Mouse (Mus musculus): ENCODE results near the gene Tns3. TPM values are rescaled to one million over a fixed set of nuclear protein-coding genes. Genes with fewer than 3 reads are reported as not detected.

Gene Tns3
- polyA plus RNA-seq, 1 experiment, result 23.4 TPM

DNA sequence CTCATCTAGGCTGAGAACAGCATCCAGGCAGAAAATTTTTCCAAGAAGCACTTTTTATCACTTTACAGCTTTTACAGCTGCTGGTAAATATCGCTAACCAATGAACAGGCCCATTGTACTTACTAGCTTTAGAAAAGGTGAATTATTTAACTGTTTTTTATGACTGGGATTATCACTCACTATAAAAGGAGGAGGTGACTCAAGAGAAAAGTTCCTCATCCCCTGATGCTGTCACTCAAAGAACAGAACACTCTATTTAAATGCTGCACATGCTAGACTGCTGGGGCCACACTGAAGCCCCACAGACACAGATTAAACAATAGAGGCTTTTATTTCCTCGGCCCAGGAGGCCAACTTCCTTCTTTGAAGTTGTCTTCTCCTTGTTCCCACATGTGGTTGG, 80.0 kb downstream of the Tns3 start:
- Histone ChIP-seq H3ac (ENCODE audit: control insufficient read depth, insufficient read length) (no peak overlapping the region), H3K4me2 (ENCODE audit: low read depth) (peak overlapping the region; percentile 19), H3K79me2 (ENCODE audit: control insufficient read depth, insufficient read depth) (peaks cover 15% of the 10 kb centered on the region), H3K27me3 (ENCODE audit: control insufficient read depth, insufficient read depth, insufficient read length) (no peaks in the 10 kb centered on the region), H3K4me3 (no peak overlapping the region), H3K36me3 (ENCODE audit: control insufficient read depth, insufficient read depth) (no peaks in the 10 kb centered on the region)
- TF ChIP-seq MYOG (IDR thresholded peaks at IDR 0.05; ENCODE audit: control insufficient read depth in 1 of 3, insufficient read depth in 1 of 3, insufficient read length in 2 of 3, low read depth in 2 of 3) (no peak), E2F4 (IDR thresholded peaks at IDR 0.05; ENCODE audit: insufficient read depth) (no peak), REST (IDR thresholded peaks at IDR 0.05; ENCODE audit: insufficient read depth, insufficient read length) (no peak), POLR2AphosphoS2 (IDR thresholded peaks at IDR 0.05; ENCODE audit: insufficient read length, low read depth) (no peak), TCF3 (IDR thresholded peaks at IDR 0.05; ENCODE audit: insufficient read length, low read depth) (no peak), MYOD1 (IDR thresholded peaks at IDR 0.05; ENCODE audit: control insufficient read depth in 1 of 3, insufficient read length in 2 of 3, low read depth in 2 of 3) (peak; percentile 15 to 55 (median 44)), USF1 (IDR thresholded peaks at IDR 0.05; ENCODE audit: low read depth) (no peak), MAX (IDR thresholded peaks at IDR 0.05; ENCODE audit: low read depth) (no peak)

DNA sequence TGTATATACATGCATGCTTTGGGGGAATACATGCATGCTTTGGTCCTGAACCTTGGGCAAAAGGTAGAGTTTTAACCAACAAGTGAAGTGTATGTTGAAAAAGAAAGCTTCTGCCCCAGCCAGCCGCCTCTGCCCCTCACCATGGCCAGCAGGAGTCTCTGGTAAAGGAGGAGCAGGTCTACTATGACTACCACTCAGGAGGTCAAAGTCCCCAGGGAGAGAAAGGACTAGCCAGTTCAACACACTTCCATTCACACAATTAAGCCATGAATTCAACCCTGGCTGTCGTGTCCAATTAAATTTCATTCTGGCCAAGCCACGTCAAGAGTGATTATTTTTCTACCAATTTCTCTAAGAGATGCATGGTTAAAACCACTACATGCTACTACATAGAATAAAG, 81.2 kb downstream of the Tns3 start:
- Histone ChIP-seq H3ac (ENCODE audit: control insufficient read depth, insufficient read length) (no peak overlapping the region), H3K27me3 (ENCODE audit: control insufficient read depth, insufficient read depth, insufficient read length) (no peaks in the 10 kb centered on the region), H3K4me3 (no peak overlapping the region), H3K4me2 (ENCODE audit: low read depth) (no peak overlapping the region), H3K36me3 (ENCODE audit: control insufficient read depth, insufficient read depth) (no peaks in the 10 kb centered on the region), H3K79me2 (ENCODE audit: control insufficient read depth, insufficient read depth) (peaks cover 15% of the 10 kb centered on the region)
- TF ChIP-seq MYOG (IDR thresholded peaks at IDR 0.05; ENCODE audit: control insufficient read depth in 1 of 3, insufficient read depth in 1 of 3, insufficient read length in 2 of 3, low read depth in 2 of 3) (no peak), TCF3 (IDR thresholded peaks at IDR 0.05; ENCODE audit: insufficient read length, low read depth) (no peak), REST (IDR thresholded peaks at IDR 0.05; ENCODE audit: insufficient read depth, insufficient read length) (no peak), MAX (IDR thresholded peaks at IDR 0.05; ENCODE audit: low read depth) (no peak), E2F4 (IDR thresholded peaks at IDR 0.05; ENCODE audit: insufficient read depth) (no peak), USF1 (IDR thresholded peaks at IDR 0.05; ENCODE audit: low read depth) (no peak)

DNA sequence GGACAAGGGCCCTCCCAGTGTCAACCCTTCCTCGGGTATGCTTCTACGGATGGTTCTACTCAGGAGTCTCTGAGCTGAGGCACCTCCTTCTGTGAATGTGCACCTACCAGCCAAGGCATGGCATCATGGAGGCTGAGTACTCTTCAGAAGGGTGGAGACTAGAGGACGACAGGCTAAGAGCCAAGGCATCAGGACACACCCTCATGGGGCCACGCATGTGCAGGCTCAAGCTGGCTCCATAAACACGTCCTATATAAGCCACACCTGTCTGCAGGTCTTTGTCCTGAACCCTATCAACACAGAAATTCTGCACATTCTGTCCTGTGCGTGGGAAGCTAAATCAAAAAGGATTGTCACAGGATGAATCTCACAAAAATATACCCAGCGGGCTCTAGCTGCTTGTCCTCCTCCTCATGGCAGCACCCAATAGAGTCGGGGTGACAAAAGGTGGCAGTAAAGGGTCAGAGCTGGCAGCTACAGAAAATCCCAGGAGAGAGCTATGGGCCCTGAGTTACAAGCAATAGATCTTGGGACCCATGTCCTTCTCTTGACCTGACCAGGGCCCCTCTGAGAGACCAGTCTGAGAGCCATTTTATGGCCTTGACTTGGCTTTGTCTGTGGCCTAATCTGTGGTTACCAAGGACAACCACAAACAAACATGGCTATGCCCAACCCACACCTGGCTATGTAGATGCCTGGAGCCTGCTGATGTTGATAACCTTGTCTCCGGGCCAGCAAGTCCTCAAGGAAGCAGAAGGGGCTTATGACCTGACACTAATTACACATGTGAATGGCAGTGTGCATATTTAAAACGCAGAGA, 82.0 kb downstream of the Tns3 start:
- H3ac ChIP-seq (ENCODE audit: control insufficient read depth, insufficient read length), result no peak overlapping the region
- peaks cover 15% of the 10 kb centered on the region for H3K79me2 ChIP-seq (ENCODE audit: control insufficient read depth, insufficient read depth)
- no peaks in the 10 kb centered on the region for H3K27me3 ChIP-seq (ENCODE audit: control insufficient read depth, insufficient read depth, insufficient read length)
- no peak overlapping the region for H3K4me3 ChIP-seq
- TF ChIP-seq TCF12 (IDR thresholded peaks at IDR 0.05; ENCODE audit: insufficient read depth, poor library complexity, severe bottlenecking) (no peak), POLR2AphosphoS2 (IDR thresholded peaks at IDR 0.05; ENCODE audit: insufficient read length, low read depth) (no peak), POLR2A (IDR thresholded peaks at IDR 0.05; ENCODE audit: insufficient read length, low read depth) (no peak), USF1 (IDR thresholded peaks at IDR 0.05; ENCODE audit: low read depth) (no peak), MAX (IDR thresholded peaks at IDR 0.05; ENCODE audit: low read depth) (no peak), REST (IDR thresholded peaks at IDR 0.05; ENCODE audit: insufficient read depth, insufficient read length) (no peak), E2F4 (IDR thresholded peaks at IDR 0.05; ENCODE audit: insufficient read depth) (no peak), MYOD1 (IDR thresholded peaks at IDR 0.05; ENCODE audit: control insufficient read depth in 1 of 3, insufficient read length in 2 of 3, low read depth in 2 of 3) (no peak), MYOG (IDR thresholded peaks at IDR 0.05; ENCODE audit: control insufficient read depth in 1 of 3, insufficient read depth in 1 of 3, insufficient read length in 2 of 3, low read depth in 2 of 3) (no peak), TCF3 (IDR thresholded peaks at IDR 0.05; ENCODE audit: insufficient read length, low read depth) (no peak), CEBPB (IDR thresholded peaks at IDR 0.05; ENCODE audit: insufficient read depth, poor library complexity, severe bottlenecking) (no peak), SRF (IDR thresholded peaks at IDR 0.05; ENCODE audit: control insufficient read depth, insufficient read length, low read depth) (no peak)
- H3K36me3 ChIP-seq (ENCODE audit: control insufficient read depth, insufficient read depth), result no peaks in the 10 kb centered on the region
- no peak overlapping the region for H3K4me2 ChIP-seq (ENCODE audit: low read depth)

DNA sequence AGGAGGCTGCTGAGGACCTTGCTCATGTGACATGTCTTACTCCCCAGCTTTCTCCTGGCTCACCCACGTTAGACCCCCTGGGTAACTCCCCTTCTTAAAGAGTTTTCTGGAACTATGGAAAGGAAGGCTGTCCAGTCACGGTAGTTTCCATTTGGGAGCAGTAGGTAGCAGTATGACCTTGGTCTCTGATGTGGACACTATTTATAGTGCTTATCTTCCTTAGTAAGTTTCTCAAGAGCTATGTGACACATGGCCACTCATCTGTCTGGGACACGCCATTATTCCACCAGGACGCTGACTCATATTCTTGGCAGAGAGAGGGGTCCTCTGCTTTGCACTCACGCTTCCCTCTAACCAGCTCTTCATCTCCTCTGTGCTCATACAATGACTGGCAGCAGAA, 84.5 kb downstream of the Tns3 start:
- TF ChIP-seq E2F4 (IDR thresholded peaks at IDR 0.05; ENCODE audit: insufficient read depth) (no peak), TCF3 (IDR thresholded peaks at IDR 0.05; ENCODE audit: insufficient read length, low read depth) (no peak), REST (IDR thresholded peaks at IDR 0.05; ENCODE audit: insufficient read depth, insufficient read length) (no peak), MYOG (IDR thresholded peaks at IDR 0.05; ENCODE audit: control insufficient read depth in 1 of 3, insufficient read depth in 1 of 3, insufficient read length in 2 of 3, low read depth in 2 of 3) (peak in 1 of 3 experiments; percentile 4), POLR2AphosphoS2 (IDR thresholded peaks at IDR 0.05; ENCODE audit: insufficient read length, low read depth) (no peak), CEBPB (IDR thresholded peaks at IDR 0.05; ENCODE audit: insufficient read depth, poor library complexity, severe bottlenecking) (peak; percentile 66; the same call in 1 of the 2 replicates), MAX (IDR thresholded peaks at IDR 0.05; ENCODE audit: low read depth) (peak; percentile 26), USF1 (IDR thresholded peaks at IDR 0.05; ENCODE audit: low read depth) (no peak), TCF12 (IDR thresholded peaks at IDR 0.05; ENCODE audit: insufficient read depth, poor library complexity, severe bottlenecking) (no peak), MYOD1 (IDR thresholded peaks at IDR 0.05; ENCODE audit: control insufficient read depth in 1 of 3, insufficient read length in 2 of 3, low read depth in 2 of 3) (peak in 1 of 3 experiments; percentile 56)
- no peak overlapping the region for H3ac ChIP-seq (ENCODE audit: control insufficient read depth, insufficient read length)
- H3K4me3 ChIP-seq, result no peak overlapping the region
- H3K4me2 ChIP-seq (ENCODE audit: low read depth), result peak overlapping the region; percentile 88
- peaks cover 17% of the 10 kb centered on the region for H3K79me2 ChIP-seq (ENCODE audit: control insufficient read depth, insufficient read depth)
- H3K36me3 ChIP-seq (ENCODE audit: control insufficient read depth, insufficient read depth), result no peaks in the 10 kb centered on the region
- H3K27me3 ChIP-seq (ENCODE audit: control insufficient read depth, insufficient read depth, insufficient read length), result no peaks in the 10 kb centered on the region
